Mouse (Mus musculus): ENCODE measurements around the gene Bri3bp. TPM values are rescaled to one million over a fixed set of nuclear protein-coding genes. Genes with fewer than 3 reads are reported as not detected.
"Not testable (repeated sequence)": the region's sequence is repeated elsewhere in the genome, so short reads cannot be mapped to it uniquely, and the experiment has no call there.

Bri3bp gene
- total RNA-seq (2015) (53.2 and 60.7 TPM in 2 replicates), total RNA-seq (2017) (27.7 and 31.0 TPM in 2 replicates)

- peak; percentile 58 for ATAC-seq (replicated peaks; ENCODE audit: poor library complexity)
Observed at GRCm38 (mm10) chr5:125441234-125442114, at the start of gene Bri3bp. Bri3bp (plus strand) TSS chr5:125441568.

DNA sequence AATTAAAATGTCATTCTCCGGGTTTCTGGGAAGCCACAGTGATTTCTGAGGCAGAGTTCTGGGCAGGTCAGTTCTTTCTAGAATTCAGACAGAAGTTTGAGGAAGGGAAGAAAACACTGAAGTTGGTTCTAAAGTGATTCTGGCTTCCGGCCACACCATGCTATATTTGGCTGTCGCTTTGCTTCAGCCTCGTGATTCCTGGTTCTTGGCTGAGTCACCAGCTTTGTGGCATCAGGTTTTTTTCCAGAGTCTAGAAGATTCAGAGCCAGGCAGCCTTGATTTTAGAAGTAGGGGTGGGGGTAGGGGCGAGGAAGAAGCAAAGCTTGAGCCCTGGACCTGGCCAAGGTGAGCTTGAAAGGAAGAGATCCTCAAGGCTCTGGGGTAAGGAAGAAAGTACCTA, 49.8 kb upstream of the Bri3bp start:
- no peak for ATAC-seq (replicated peaks; ENCODE audit: poor library complexity)

GRCm38 (mm10) chr5:125392176-125392575, 49.2 kb upstream of the Bri3bp start:
- ATAC-seq (replicated peaks; ENCODE audit: poor library complexity) = not testable (repeated sequence)

DNA sequence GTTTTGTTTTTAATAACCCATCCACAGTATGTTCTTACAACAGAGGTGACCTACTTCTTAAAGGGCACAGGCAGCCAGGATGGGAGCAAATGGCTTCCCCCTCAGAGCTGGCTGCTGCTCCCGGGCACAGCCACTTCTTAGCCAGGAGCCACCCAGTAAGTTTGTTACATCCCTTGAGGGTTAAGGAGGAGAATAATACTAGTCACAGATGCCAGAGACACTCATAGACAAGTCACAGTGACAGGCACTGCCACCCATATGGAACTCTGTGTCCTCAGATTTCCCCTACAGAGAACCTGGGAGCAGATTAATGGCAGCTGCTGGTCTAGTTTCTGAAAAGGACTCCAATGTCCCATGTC, 48.8 kb upstream of the Bri3bp start:
- ATAC-seq (replicated peaks; ENCODE audit: poor library complexity) = no peak

DNA sequence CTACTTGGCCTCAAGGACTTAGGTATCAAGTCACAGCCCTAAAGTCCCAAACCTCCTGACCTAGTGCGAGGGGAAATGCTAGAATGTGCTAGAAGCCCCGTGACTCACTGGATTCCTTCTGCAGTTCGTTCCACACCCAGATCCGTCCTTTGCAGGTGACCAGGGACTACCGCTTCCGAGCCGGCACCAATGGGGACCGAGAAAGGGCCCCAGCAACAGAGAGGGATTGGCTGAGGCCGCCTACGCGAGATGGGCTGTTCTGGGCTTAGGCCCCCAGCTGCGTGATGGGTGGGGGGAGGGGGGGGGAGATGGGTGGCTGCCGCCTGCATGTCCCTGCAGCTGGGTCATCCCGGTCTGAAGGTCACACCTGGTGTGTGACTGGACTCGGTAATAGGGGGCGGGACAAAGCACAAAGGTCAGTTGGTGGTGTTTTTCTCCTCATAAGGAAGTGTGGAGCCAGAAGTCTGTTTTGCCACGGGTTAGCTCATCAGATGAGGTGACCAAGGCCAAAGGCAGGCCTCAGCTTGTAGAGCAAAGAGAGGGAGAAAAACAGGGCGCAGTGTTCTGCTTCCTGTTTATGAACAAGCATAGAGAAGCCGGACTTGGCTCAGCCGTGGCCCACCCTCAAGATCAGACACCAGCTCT, 48.3 kb upstream of the Bri3bp start:
- peak; percentile 61 for ATAC-seq (replicated peaks; ENCODE audit: poor library complexity)

GRCm38 (mm10) chr5:125393622-125394603, 47.5 kb upstream of the Bri3bp start:
- ATAC-seq (replicated peaks; ENCODE audit: poor library complexity) = peak; percentile 23

GRCm38 (mm10) chr5:125395008-125395407, 46.4 kb upstream of the Bri3bp start:
- ATAC-seq (replicated peaks; ENCODE audit: poor library complexity) = no peak

- no peak for ATAC-seq (replicated peaks; ENCODE audit: poor library complexity)
Observed at GRCm38 (mm10) chr5:125400903-125401302, 40.5 kb upstream of the Bri3bp start.

- no peak for ATAC-seq (replicated peaks; ENCODE audit: poor library complexity)
Observed at GRCm38 (mm10) chr5:125402476-125402875, 38.9 kb upstream of the Bri3bp start.

- no peak for ATAC-seq (replicated peaks; ENCODE audit: poor library complexity)
Observed at GRCm38 (mm10) chr5:125402991-125403390, 38.4 kb upstream of the Bri3bp start.

DNA sequence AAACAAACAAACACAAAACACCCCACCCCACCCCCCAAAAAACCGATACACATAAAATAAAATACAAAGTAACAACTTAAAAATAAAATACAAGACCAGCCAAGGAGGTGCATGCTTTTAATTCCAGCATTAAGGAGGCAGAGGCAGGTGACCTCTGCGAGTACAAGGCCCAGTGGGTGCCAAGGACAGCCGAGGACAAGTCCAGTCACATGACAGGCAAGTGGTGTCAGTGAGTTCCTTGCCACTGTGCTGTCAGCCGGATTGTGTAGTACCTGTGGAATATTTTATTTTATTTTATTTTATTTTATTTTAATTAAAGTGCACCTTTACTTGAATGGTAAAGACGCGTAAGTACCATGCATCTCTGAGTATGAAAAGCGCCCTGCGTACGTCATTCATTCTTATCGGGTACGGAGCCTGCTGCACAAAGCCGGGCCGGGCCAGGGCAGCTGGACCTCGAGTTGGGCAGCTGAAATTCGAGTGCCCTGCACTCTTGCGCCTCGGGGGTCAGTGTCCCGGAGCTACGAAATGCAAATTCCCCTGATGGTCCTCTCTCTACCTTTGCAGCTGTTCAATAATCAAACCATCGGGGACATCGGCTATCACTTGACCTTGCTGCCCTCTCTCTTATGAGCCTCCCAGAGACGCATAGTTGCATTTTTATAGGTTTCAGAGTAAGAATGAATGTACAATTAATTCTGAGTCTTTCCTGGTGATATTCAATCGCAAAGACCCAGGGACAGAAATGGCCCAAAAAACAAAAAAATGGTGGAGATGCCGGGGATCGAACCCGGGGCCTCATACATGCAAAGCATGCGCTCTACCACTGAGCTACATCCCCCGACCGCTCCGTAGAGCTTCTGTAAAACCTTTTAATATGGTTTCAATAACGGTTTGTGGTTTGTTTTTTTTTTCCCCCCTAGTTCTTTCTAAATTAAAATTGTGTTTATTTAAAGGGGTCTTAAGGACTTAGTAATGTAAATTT, 37.6 kb upstream of the Bri3bp start:
- ATAC-seq (replicated peaks; ENCODE audit: poor library complexity) = peak; percentile 12; the same call in 1 of the 2 replicates

GRCm38 (mm10) chr5:125404536-125404902, 36.8 kb upstream of the Bri3bp start:
- ATAC-seq (replicated peaks; ENCODE audit: poor library complexity) = no peak

DNA sequence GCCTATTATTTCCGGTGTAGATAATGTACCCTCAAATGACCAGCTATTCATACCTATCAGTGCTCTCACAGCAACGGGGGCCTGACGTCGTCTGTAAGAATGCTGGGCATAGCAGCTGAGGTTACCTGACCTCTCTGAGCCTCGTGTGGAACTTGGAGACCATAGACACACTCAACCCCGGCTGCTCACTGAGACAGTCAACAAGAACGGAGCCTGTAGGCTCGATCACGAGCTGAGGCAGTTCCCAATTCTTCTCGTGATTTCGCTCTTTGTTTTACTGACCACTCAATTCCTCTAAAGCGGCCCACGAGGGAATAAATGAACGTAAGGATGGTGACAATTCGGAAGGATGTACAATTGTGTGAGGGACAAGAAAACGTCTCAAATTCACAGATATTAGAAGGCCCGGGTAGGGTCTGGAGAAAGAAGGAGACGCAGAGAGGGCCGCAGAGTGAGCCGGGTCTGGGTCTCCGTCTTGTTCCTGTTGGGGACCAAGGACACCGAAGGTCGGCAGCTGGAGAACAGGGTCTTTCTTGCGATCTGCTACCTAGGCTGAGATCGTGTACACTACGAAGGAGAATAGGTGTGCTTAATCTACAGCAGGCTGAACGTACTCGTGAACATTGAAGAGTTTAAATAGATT, 36.3 kb upstream of the Bri3bp start:
- peak; percentile 28 for ATAC-seq (replicated peaks; ENCODE audit: poor library complexity)

DNA sequence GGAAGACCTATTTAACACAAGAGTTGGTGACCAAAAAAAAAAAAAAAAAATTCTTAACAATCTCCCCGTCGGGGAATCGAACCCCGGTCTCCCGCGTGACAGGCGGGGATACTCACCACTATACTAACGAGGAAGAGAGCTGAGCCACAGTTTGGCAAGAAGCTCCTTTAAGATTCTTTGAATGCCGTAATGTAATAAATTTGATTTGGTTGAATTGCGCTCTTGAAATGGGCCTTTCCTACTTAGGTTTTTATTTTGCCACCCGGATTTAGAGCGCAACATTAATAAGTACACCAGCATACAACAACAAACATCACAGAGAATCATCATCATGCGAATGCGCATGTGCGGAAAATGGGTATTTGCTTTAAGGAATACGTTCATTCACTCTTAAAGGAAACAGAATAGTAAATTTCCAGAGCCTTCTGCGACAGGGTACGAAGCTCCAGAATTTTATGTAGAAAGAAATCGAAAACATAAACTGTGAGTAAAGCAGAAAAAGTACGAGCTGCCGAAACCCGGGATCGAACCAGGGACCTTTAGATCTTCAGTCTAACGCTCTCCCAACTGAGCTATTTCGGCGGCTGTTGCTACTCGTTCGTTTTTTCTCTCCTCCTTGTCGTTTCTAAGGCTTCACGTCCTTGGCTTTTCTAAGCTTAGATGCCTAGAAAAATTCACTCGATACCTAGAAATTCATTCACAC, 35.7 kb upstream of the Bri3bp start:
- peak; percentile 25 for ATAC-seq (replicated peaks; ENCODE audit: poor library complexity)

GRCm38 (mm10) chr5:125406322-125407016, 34.9 kb upstream of the Bri3bp start:
- ATAC-seq (replicated peaks; ENCODE audit: poor library complexity) = peak; percentile 8

DNA sequence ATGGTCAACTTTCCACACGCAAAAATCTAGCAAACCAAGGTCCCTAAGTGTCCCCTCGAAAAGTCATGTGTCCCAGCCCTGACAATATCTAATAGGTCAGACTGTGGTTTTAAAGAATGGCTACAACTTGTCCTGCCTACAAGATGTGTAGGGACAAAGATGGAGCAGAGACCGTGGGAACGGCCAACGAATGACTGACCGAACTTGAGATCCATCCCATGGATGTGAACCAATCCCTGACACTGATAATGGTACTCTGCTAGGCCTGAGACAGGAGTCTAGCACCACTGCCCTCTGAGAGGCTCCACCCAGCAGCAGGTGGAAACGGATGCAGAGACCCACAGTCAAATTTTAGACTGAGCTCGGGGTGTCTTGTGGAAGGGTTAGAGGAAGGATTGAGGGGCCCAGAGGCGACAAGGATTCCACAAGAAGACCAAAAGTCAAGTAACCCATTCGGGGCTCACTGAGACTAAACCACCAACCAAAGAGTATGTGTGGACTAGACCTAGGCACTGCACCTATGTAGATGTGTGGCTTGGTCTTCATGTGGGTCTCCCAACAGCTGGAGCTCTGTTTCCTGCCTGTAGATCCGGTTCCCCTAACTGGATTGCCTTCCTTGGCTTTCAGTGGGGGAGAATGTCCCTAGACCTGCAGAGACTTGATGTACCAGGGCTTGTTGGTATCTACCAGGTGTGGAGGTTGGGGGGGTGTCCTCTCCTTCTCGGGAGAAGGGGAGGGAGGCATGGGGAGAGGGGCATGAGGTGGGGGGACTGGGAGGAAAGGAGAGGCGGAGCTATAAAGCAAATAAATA, 34.1 kb upstream of the Bri3bp start:
- no peak for ATAC-seq (replicated peaks; ENCODE audit: poor library complexity)

GRCm38 (mm10) chr5:125407910-125408575, 33.3 kb upstream of the Bri3bp start:
- ATAC-seq (replicated peaks; ENCODE audit: poor library complexity) = no peak
